Mouse (Mus musculus): ENCODE results near the gene Maml1. TPM values are rescaled to one million over a fixed set of nuclear protein-coding genes. Genes with fewer than 3 reads are reported as not detected.

The Maml1 gene
- polyA plus RNA-seq, 1 experiment: 9.2 TPM

GRCm38 (mm10) chr11:50277025-50277424 lies 15.1 kb downstream of the Maml1 start:
- Histone ChIP-seq H3K4me3 (replicated peaks; ENCODE audit: control insufficient read depth, low read depth, low read length) (no peak overlapping the region), H3K27ac (ENCODE audit: control insufficient read depth, insufficient read depth, low read depth, low read length, poor library complexity) (no peak overlapping the region), H3K4me1 (ENCODE audit: control insufficient read depth, insufficient read depth, low read length) (peaks cover 5% of the 10 kb centered on the region; the same call in 1 of the 2 replicates)
- no peak for TF ChIP-seq CTCF (IDR thresholded peaks at IDR 0.05; ENCODE audit: control insufficient read depth, insufficient read depth, low read length)

DNA sequence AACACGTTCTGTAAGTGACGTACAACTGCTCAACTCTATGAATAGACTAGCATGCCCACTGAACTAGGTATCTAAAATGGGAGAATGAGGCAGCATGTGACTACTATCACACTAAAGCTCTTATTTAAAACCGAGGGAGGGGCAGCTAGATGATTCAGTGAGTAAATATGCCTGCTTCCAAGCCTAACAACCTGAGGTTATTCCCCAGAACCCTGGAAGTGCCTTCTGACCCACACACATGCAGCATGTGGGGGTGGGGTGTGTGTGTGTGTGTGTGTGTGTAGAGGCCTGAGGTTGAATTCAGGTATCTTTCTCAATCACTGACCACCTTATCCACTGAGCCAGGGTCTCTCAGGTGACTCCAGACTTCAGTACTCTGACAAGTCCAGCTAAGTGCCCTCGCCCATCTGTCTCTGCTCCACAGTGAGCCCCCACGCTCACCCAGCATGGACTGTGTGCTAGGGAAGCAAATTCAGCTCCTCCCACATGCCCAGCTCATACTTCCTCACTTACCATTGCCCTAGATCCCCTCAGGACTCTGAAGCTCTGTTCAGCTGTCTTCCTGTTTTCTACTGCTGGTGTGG lies 16.5 kb downstream of the Maml1 start:
- WGBS: 19% methylated on average over 5 of the region's 5 CpGs
- H3K27ac ChIP-seq (ENCODE audit: control insufficient read depth, insufficient read depth, low read depth, low read length, poor library complexity): peak overlapping the region; percentile 1; the same call in 1 of the 2 replicates

DNA sequence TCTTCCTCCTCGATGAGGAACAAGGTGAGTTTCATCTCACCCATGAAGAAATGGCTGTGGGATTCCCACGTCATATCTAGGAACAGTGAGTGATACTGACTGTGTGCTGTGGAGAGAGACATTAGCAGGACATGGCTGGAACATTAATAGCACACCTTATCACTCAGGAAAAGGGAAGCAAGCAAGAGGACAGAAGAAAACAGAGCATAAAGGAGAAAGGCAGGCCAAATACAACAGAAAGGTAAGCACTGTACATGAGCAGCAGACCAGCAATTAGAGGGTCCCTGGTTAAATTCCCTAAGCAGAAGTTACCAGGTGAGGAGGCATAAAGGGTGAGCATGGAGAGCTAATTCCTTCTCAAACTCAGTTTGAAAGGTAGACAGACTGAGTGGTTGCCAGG lies 17.0 kb downstream of the Maml1 start:
- TF ChIP-seq POLR2A (IDR thresholded peaks at IDR 0.05; ENCODE audit: borderline replicate concordance, control insufficient read depth, low read depth, low read length) (no peak), CTCF (IDR thresholded peaks at IDR 0.05; ENCODE audit: control insufficient read depth, insufficient read depth, low read length) (no peak)
- no peak overlapping the region for H3K4me3 ChIP-seq (replicated peaks; ENCODE audit: control insufficient read depth, low read depth, low read length)
- 9% methylated on average over 2 of the region's 2 CpGs for WGBS
- H3K4me1 ChIP-seq (ENCODE audit: control insufficient read depth, insufficient read depth, low read length): peaks cover 5% of the 10 kb centered on the region; the same call in 1 of the 2 replicates
- H3K27ac ChIP-seq (ENCODE audit: control insufficient read depth, insufficient read depth, low read depth, low read length, poor library complexity): no peak overlapping the region; the same call in 1 of the 2 replicates

More for the DNA sequence above, 16.5 kb downstream of the Maml1 start:
- no peak for TF ChIP-seq POLR2A (IDR thresholded peaks at IDR 0.05; ENCODE audit: borderline replicate concordance, control insufficient read depth, low read depth, low read length)
- no peak overlapping the region for H3K4me3 ChIP-seq (replicated peaks; ENCODE audit: control insufficient read depth, low read depth, low read length)
- peaks cover 5% of the 10 kb centered on the region; the same call in 1 of the 2 replicates for H3K4me1 ChIP-seq (ENCODE audit: control insufficient read depth, insufficient read depth, low read length)

DNA sequence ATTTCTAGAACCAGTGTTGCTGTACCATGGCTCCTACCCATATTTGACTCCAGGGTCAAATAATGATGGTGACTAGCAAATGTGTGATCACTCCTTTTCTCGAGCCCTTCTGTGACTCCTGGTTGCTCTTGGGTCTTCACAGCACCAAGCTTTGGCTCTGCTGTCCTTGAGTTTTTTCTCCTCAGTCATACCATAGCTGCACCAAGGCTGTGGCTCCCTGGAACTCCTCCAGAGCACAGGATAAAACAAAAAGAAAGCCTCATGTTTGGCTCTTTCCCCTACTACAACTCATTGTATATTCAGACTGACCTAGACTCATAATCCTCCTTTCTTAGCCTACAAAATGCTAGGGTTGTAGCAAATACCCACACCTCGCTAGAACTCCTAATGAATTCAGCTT lies 19.3 kb downstream of the Maml1 start:
- Histone ChIP-seq H3K4me3 (replicated peaks; ENCODE audit: control insufficient read depth, low read depth, low read length) (no peak overlapping the region), H3K4me1 (ENCODE audit: control insufficient read depth, insufficient read depth, low read length) (peaks cover 5% of the 10 kb centered on the region; the same call in 1 of the 2 replicates), H3K27ac (ENCODE audit: control insufficient read depth, insufficient read depth, low read depth, low read length, poor library complexity) (no peak overlapping the region)
- TF ChIP-seq CTCF (IDR thresholded peaks at IDR 0.05; ENCODE audit: control insufficient read depth, insufficient read depth, low read length) (no peak), POLR2A (IDR thresholded peaks at IDR 0.05; ENCODE audit: borderline replicate concordance, control insufficient read depth, low read depth, low read length) (no peak)
- 85% methylated on average over 2 of the region's 2 CpGs for WGBS

DNA sequence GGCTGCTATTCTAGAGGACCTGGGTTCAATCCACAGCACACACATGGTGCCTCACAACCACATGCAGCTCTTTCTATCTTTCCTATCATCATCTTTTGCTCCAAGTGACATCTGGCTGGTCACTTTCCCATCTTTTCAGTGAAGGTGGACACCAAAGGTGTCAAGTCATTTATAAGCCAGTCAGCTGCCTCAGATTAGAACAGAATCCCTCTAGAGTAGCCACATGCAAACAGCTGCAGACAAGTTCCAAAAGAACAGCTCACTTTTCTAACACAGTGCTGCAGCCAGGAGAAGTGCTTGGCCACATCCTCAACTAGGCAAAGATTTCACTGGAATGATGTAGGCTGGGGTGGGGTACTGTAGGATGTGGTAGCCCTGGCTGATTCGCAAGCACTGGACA lies 22.2 kb downstream of the Maml1 start:
- WGBS: 94% methylated on average over 1 of the region's 1 CpGs
- Histone ChIP-seq H3K4me3 (replicated peaks; ENCODE audit: control insufficient read depth, low read depth, low read length) (no peak overlapping the region), H3K4me1 (ENCODE audit: control insufficient read depth, insufficient read depth, low read length) (no peaks in the 10 kb centered on the region), H3K27ac (ENCODE audit: control insufficient read depth, insufficient read depth, low read depth, low read length, poor library complexity) (no peak overlapping the region)
- TF ChIP-seq POLR2A (IDR thresholded peaks at IDR 0.05; ENCODE audit: borderline replicate concordance, control insufficient read depth, low read depth, low read length): no peak
- TF ChIP-seq CTCF (IDR thresholded peaks at IDR 0.05; ENCODE audit: control insufficient read depth, insufficient read depth, low read length): no peak

DNA sequence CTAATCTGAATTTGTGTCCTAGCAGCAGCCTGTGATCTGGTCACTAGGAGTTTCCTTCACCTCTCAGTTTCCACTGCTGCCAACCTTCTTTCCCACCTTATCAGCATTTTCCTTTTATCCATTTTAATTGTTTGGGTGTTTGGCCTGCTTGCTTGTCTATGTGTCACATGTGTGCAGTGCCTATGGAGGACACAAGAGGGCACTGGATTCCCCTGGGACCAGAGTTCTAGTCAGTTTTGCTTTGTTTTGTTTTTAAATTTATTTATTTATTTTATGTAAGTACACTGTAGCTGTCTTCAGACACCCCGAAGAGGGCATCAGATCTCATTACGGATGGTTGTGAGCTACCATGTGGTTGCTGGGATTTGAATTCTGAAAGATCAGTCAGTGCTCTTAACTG lies 22.9 kb downstream of the Maml1 start:
- no peaks in the 10 kb centered on the region for H3K4me1 ChIP-seq (ENCODE audit: control insufficient read depth, insufficient read depth, low read length)
- WGBS: 75% methylated on average over 2 of the region's 2 CpGs
- no peak overlapping the region for H3K4me3 ChIP-seq (replicated peaks; ENCODE audit: control insufficient read depth, low read depth, low read length)
- no peak for TF ChIP-seq POLR2A (IDR thresholded peaks at IDR 0.05; ENCODE audit: borderline replicate concordance, control insufficient read depth, low read depth, low read length)
- TF ChIP-seq CTCF (IDR thresholded peaks at IDR 0.05; ENCODE audit: control insufficient read depth, insufficient read depth, low read length): peak; percentile 55; the same call in 1 of the 2 replicates
- H3K27ac ChIP-seq (ENCODE audit: control insufficient read depth, insufficient read depth, low read depth, low read length, poor library complexity): no peak overlapping the region

DNA sequence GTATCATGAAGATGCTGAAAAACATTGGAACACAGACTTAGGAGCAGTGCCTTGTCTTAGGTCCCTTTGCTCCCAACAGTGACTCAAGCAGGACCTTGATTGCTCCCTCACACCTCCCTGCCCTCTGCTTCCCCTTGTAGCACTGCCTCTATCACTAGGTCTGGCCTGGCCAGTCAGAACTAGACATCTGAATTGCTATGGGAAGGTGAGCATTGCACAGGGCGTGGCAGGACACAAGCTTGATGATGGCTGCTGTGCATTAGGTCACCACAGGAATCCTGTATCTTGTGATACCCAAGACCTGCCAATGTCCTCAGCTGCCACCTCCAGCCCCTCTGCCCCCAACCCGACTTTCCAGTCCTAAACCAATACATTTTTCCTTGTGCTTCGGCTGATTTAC lies 25.1 kb downstream of the Maml1 start:
- Histone ChIP-seq H3K4me3 (replicated peaks; ENCODE audit: control insufficient read depth, low read depth, low read length) (no peak overlapping the region), H3K27ac (ENCODE audit: control insufficient read depth, insufficient read depth, low read depth, low read length, poor library complexity) (no peak overlapping the region), H3K4me1 (ENCODE audit: control insufficient read depth, insufficient read depth, low read length) (no peaks in the 10 kb centered on the region)
- TF ChIP-seq POLR2A (IDR thresholded peaks at IDR 0.05; ENCODE audit: borderline replicate concordance, control insufficient read depth, low read depth, low read length): no peak
- TF ChIP-seq CTCF (IDR thresholded peaks at IDR 0.05; ENCODE audit: control insufficient read depth, insufficient read depth, low read length): no peak
- 83% methylated on average over 3 of the region's 3 CpGs for WGBS

GRCm38 (mm10) chr11:50265931-50266330 lies 26.2 kb downstream of the Maml1 start:
- no peak for TF ChIP-seq CTCF (IDR thresholded peaks at IDR 0.05; ENCODE audit: control insufficient read depth, insufficient read depth, low read length)
- no peak for TF ChIP-seq POLR2A (IDR thresholded peaks at IDR 0.05; ENCODE audit: borderline replicate concordance, control insufficient read depth, low read depth, low read length)
- no peaks in the 10 kb centered on the region for H3K4me1 ChIP-seq (ENCODE audit: control insufficient read depth, insufficient read depth, low read length)
- 82% methylated on average over 8 of the region's 8 CpGs for WGBS
- no peak overlapping the region for H3K4me3 ChIP-seq (replicated peaks; ENCODE audit: control insufficient read depth, low read depth, low read length)
- no peak overlapping the region for H3K27ac ChIP-seq (ENCODE audit: control insufficient read depth, insufficient read depth, low read depth, low read length, poor library complexity)

DNA sequence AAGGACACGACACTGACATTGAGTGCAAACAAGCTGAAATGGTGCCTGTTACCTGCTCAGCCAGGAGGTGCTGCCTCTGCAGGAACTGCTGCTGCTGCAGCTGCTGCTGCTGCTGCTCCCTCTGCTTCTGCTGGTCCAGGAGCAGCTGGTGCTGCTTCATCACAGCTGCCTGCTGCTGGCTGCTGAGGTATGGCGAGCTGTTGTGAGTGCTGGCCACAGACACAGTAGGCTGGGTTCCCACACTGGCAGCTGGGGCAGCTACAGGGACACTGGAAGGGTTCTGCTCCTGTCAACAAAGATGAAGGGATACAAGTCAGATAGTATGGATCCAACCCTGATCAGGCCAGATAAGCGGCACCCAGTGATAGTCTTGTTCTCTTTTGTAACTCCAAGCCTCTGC lies 28.9 kb downstream of the Maml1 start:
- Histone ChIP-seq H3K4me1 (ENCODE audit: control insufficient read depth, insufficient read depth, low read length) (no peaks in the 10 kb centered on the region), H3K4me3 (replicated peaks; ENCODE audit: control insufficient read depth, low read depth, low read length) (no peak overlapping the region), H3K27ac (ENCODE audit: control insufficient read depth, insufficient read depth, low read depth, low read length, poor library complexity) (no peak overlapping the region)
- 84% methylated on average over 3 of the region's 3 CpGs for WGBS
- no peak for TF ChIP-seq POLR2A (IDR thresholded peaks at IDR 0.05; ENCODE audit: borderline replicate concordance, control insufficient read depth, low read depth, low read length)
- no peak for TF ChIP-seq CTCF (IDR thresholded peaks at IDR 0.05; ENCODE audit: control insufficient read depth, insufficient read depth, low read length)
